Mouse (Mus musculus) limb, embryonic 11.5 days (tissue): ENCODE results near the gene Carhsp1. TPM values are rescaled to one million over a fixed set of nuclear protein-coding genes. Genes with fewer than 3 reads are reported as not detected.

Experiments used
- ATAC-seq: fragments of 200-750 bp; cut with Nextera tagmentation; 2 replicates; pipeline ENCODE4 v1.8.0; 2017; ENCODE audit warnings: low read depth; ENCODE audit not compliant: insufficient number of reproducible peaks, low FRiP score, low TSS enrichment
- DNase-seq: peaks from one replicate; pipeline ENCODE4 v3.0.0-alpha.2; 2015; ENCODE audit warnings: low spot score
- H3K27ac ChIP-seq: fragments of 300-500 bp; sonication (generic); replicated peaks from 2 replicates; pipeline ENCODE4 v1.5.1; 2014; ENCODE audit warnings: low read depth, mild to moderate bottlenecking, low read length
- H3K27me3 ChIP-seq: fragments of 300-500 bp; sonication (generic); 2 replicates; pipeline ENCODE4 v1.6.1; 2014; ENCODE audit warnings: mild to moderate bottlenecking, low read length, mixed read lengths; ENCODE audit not compliant: control insufficient read depth, insufficient read depth
- H3K36me3 ChIP-seq: fragments of 300-500 bp; sonication (generic); 2 replicates; pipeline ENCODE4 v1.6.1; 2014; ENCODE audit warnings: mild to moderate bottlenecking, low read length, moderate library complexity, mixed read lengths; ENCODE audit not compliant: control insufficient read depth, insufficient read depth
- H3K4me1 ChIP-seq: fragments of 300-500 bp; sonication (generic); 2 replicates; pipeline ENCODE4 v1.6.1; 2014; ENCODE audit warnings: low read length, mixed read lengths; ENCODE audit not compliant: control insufficient read depth, insufficient read depth
- H3K4me2 ChIP-seq: fragments of 300-500 bp; sonication (generic); 2 replicates; pipeline ENCODE4 v1.6.1; 2014; ENCODE audit warnings: low read depth, mild to moderate bottlenecking, moderate library complexity; ENCODE audit not compliant: severe bottlenecking
- H3K4me3 ChIP-seq: fragments of 300-500 bp; sonication (generic); 2 replicates; pipeline ENCODE4 v1.5.1; 2014; ENCODE audit warnings: low read depth, low read length
- H3K9ac ChIP-seq: fragments of 300-500 bp; sonication (generic); 2 replicates; pipeline ENCODE4 v1.6.1; 2014; ENCODE audit warnings: mild to moderate bottlenecking, low read length
- H3K9me3 ChIP-seq: fragments of 300-500 bp; sonication (generic); 2 replicates; pipeline ENCODE4 v1.6.1; 2016; ENCODE audit warnings: low read length; ENCODE audit not compliant: control insufficient read depth
- WGBS: fragments of 180-500 bp; shearing (Covaris S2); extraction: QIAGEN DNeasy Blood & Tissue Kit; methylation state at CpG from one replicate; pipeline ENCODE4 v1.1.7; 2014; 5-methylcytosine and 5-hydroxymethylcytosine counted together
- polyA plus RNA-seq: library from polyadenylated mRNA; unstranded; fragments of >200 nt; fragmentation: Nextera tagmentation; extraction: Ambion mirVana; gene quantifications from 2 replicates; pipeline ENCODE4 v1.2.1, GENCODE M21; 2014

The Carhsp1 gene
- polyA plus RNA-seq, 1 experiment from 2014 or later = 53.6 TPM

GRCm38 (mm10) chr16:8672350-8672687 is 364 bp upstream of the Carhsp1 start:
- H3K36me3 ChIP-seq = no peaks in the 10 kb centered on the region
- H3K27me3 ChIP-seq = 0 out of 2 replicates have a peak, but pooled peaks cover 2% of the 10 kb centered on the region
- DNase-seq (no peak), ATAC-seq (no peak)
- H3K9ac ChIP-seq = peak overlapping the region; percentile 65
- WGBS = under 1% methylated on average over 18 of the region's 18 CpGs
- H3K9me3 ChIP-seq = no peaks in the 10 kb centered on the region
- peak overlapping the region; percentile 68 for H3K4me2 ChIP-seq
- H3K4me3 ChIP-seq = peak overlapping the region; percentile 72
- no peak overlapping the region for H3K27ac ChIP-seq
- peaks cover 14% of the 10 kb centered on the region for H3K4me1 ChIP-seq

DNA sequence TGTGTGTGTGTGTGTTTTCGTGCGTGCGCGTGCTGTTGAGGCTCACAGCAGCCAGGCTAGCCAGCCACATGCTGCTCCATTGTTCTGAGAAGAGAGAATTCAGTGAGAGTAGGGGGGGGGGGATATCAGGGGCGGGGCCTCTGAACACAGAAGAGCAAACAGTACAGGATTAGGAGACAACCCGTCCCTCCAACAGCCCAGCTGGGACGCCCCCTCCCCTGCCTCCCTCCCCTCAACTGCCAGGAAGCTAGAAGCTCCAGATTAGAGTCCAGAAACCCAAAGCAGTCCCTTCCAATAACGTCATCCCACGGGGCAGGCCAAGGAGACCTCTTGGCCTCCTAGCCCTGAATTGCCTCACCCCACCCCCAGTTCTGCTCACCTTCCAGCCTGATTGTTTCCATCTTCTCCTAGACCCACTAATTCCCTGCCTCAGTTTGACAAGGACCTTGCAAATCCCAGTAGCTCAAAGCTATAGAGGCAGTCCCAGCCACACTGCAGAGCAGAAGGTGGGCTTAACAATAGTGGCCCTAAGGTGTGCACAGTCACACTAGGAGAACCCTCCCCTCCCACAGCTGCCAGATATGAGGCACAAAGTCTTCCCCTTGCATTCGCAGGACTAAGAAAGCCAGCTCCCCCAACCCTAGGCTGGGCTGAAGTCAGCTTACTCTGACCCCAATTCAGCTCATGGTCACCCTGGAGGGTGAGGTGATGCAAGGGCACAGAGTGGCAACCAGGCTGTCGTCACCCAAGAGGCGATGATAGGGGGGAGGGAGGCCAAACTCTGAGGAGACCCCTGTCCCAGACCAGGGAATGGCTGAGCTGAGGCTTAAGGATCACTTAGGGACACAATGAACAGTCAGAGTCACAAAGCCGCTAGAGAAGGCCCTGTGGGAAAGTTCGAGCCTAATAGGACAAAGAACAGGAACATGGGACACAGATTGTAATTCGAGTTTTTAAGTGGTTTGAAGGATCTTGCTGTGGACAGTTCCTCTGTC is 1.6 kb downstream of the Carhsp1 start:
- no peaks in the 10 kb centered on the region for H3K9me3 ChIP-seq
- H3K27me3 ChIP-seq = 0 out of 2 replicates have a peak, but pooled peaks cover 2% of the 10 kb centered on the region
- no peak for ATAC-seq
- peak; percentile 49 for DNase-seq
- WGBS = 6% methylated on average over 13 of the region's 15 CpGs
- H3K36me3 ChIP-seq = no peaks in the 10 kb centered on the region
- peaks cover 14% of the 10 kb centered on the region for H3K4me1 ChIP-seq
- H3K4me2 ChIP-seq = peak overlapping the region; percentile 68
- peak overlapping the region; percentile 72 for H3K4me3 ChIP-seq
- H3K9ac ChIP-seq = peak overlapping the region; percentile 72
- H3K27ac ChIP-seq = no peak overlapping the region; the same call in 1 of the 2 replicates

DNA sequence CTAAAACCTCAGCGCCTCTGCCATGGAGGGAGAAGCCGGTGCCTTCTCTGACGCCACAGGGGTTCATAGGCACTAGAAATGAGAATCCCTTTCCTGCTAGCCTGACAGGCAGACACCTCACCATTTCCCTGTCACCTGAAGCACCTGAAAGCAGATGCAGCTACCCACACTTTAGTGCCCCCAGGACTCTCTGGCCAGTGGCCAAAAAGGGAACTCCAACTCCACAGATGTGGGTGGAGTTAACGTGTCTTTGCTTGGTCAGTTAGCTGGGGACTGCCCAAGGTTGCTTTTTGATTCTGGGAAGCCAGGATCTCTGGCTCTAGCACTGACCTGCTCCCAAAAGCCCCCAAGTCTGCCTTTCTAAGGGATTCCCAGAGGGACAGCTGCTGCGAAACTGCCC is 2.5 kb downstream of the Carhsp1 start:
- Histone ChIP-seq H3K4me3 (peak overlapping the region; percentile 5; the same call in 1 of the 2 replicates), H3K9ac (peak overlapping the region; percentile 45; the same call in 1 of the 2 replicates), H3K36me3 (no peaks in the 10 kb centered on the region), H3K9me3 (no peaks in the 10 kb centered on the region), H3K27ac (0 out of 2 replicates have a peak overlapping the region, but pooled peaks have one; percentile 14), H3K4me2 (peak overlapping the region; percentile 68), H3K27me3 (0 out of 2 replicates have a peak, but pooled peaks cover 2% of the 10 kb centered on the region), H3K4me1 (peaks cover 14% of the 10 kb centered on the region)
- no peak for DNase-seq
- no peak for ATAC-seq
- WGBS = 67% methylated on average over 5 of the region's 5 CpGs

- ATAC-seq = no peak
- no peaks in the 10 kb centered on the region for H3K27me3 ChIP-seq
- no peak overlapping the region for H3K27ac ChIP-seq
- no peak overlapping the region for H3K4me3 ChIP-seq
- 84% methylated on average over 2 of the region's 2 CpGs for WGBS
- H3K4me2 ChIP-seq = no peak overlapping the region
- H3K36me3 ChIP-seq = peaks cover 2% of the 10 kb centered on the region
- H3K4me1 ChIP-seq = peaks cover 14% of the 10 kb centered on the region
- no peaks in the 10 kb centered on the region for H3K9me3 ChIP-seq
- no peak for DNase-seq
- no peak overlapping the region for H3K9ac ChIP-seq
These were observed 3.6 kb downstream of the Carhsp1 start for GRCm38 (mm10) chr16:8668386-8668785.

DNA sequence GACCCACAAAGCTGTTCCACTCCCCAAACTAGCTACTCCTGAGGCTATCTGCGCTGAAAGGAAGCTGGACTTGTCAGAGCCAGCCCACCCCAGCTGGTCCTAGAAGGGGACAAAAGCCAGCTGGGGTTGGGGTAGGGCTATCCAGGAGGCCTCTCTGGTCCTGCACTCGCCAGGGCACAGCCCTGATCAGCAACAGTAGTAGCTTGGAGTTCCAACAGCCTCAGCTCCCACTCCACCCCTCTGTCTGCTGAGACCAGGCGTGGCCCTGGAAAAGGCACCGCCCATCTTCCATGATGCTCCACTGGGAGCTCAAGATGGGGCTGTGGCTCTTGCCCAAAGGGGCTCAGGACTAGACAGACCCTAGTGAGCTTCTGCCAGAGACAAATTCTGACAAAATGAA is 4.1 kb downstream of the Carhsp1 start:
- peaks cover 14% of the 10 kb centered on the region for H3K4me1 ChIP-seq
- no peak overlapping the region for H3K4me3 ChIP-seq
- DNase-seq = no peak
- H3K36me3 ChIP-seq = peaks cover 2% of the 10 kb centered on the region
- H3K27me3 ChIP-seq = no peaks in the 10 kb centered on the region
- 79% methylated on average over 4 of the region's 4 CpGs for WGBS
- no peak overlapping the region for H3K27ac ChIP-seq
- ATAC-seq = no peak
- H3K9ac ChIP-seq = no peak overlapping the region
- H3K4me2 ChIP-seq = no peak overlapping the region
- H3K9me3 ChIP-seq = no peaks in the 10 kb centered on the region

DNA sequence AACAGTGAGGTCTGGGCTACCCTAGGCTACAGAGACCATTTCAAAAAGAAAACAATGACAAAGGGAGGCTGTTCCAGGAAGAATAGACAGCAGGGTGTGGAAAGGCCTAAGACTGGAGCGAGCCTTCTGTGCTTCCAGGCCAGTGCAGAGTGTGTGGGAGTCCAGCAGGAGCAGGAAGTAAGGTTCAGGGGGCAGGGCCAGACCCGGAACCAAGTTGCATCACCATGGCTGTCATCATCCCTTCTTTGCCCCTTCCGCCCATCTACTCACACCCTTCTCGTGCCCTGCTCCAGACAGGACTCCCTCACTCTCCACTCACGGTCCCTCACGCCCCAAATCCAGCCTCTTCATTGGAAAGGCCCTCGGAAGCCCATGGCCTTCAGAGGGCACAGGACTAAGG is 4.7 kb downstream of the Carhsp1 start:
- H3K4me3 ChIP-seq = no peak overlapping the region
- ATAC-seq (no peak), DNase-seq (no peak)
- WGBS = 84% methylated on average over 7 of the region's 7 CpGs
- no peaks in the 10 kb centered on the region for H3K27me3 ChIP-seq
- peaks cover 14% of the 10 kb centered on the region for H3K4me1 ChIP-seq
- H3K4me2 ChIP-seq = no peak overlapping the region
- no peak overlapping the region for H3K27ac ChIP-seq
- H3K9me3 ChIP-seq = no peaks in the 10 kb centered on the region
- peaks cover 2% of the 10 kb centered on the region for H3K36me3 ChIP-seq
- no peak overlapping the region for H3K9ac ChIP-seq

DNA sequence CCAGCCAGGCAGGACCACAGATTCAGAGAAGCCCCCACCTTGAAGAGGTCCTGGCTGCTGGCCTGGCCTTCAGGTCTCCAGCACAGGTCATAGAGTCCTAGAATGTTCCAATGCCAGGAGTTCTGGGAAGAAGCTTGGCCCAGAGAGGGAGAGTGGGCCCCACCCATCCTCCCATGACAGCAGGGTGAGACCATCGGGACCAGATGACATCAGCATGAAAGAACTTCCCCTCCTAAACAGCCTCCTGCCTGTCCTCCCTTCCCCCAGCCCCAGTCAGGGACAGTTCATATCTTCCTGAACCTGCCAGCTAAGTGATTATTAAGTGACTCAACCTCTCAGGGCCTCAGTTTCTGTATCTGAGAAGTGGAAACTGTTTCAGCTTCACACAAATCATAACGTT is 5.5 kb downstream of the Carhsp1 start:
- H3K27ac ChIP-seq = no peak overlapping the region
- 66% methylated on average over 2 of the region's 2 CpGs for WGBS
- no peak for ATAC-seq

DNA sequence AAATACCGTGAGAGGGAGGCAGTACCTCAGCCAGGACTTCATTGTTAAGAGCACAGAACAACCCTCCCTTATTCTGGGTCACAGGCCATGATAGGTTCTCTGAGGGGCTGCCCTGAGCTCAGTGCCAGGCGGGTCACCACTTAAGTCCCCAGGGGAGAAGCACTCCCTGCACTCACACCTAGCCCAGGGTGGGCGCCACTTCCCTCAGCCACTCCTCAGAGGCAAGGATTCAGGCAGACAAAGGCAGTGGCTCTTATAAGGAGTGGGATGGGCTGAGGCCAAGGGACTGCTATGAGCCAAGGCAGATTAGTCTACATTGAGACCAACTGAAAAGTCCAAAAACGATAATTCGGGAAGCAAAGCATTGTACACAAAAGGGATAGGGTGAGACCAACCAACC is 6.6 kb downstream of the Carhsp1 start:
- Histone ChIP-seq H3K9ac (no peak overlapping the region), H3K36me3 (peaks cover 5% of the 10 kb centered on the region), H3K4me2 (no peak overlapping the region), H3K27me3 (no peaks in the 10 kb centered on the region), H3K4me3 (no peak overlapping the region), H3K27ac (no peak overlapping the region), H3K4me1 (peaks cover 11% of the 10 kb centered on the region), H3K9me3 (no peaks in the 10 kb centered on the region)
- ATAC-seq (no peak), DNase-seq (no peak)
- 84% methylated on average over 5 of the region's 5 CpGs for WGBS

More for the DNA sequence above, 5.5 kb downstream of the Carhsp1 start:
- H3K9ac ChIP-seq = no peak overlapping the region
- H3K36me3 ChIP-seq = peaks cover 2% of the 10 kb centered on the region
- DNase-seq = no peak
- H3K9me3 ChIP-seq = no peaks in the 10 kb centered on the region
- peaks cover 14% of the 10 kb centered on the region for H3K4me1 ChIP-seq
- H3K4me3 ChIP-seq = no peak overlapping the region
- no peaks in the 10 kb centered on the region for H3K27me3 ChIP-seq
- H3K4me2 ChIP-seq = no peak overlapping the region
